Mouse (Mus musculus) myocyte (in vitro differentiated cells): Measurements from ENCODE around the gene Ciapin1.

ENCODE experiments used
- E2F4 ChIP-seq: IDR thresholded peaks from one replicate; pipeline ENCODE4 v1.6.1; 2011; ENCODE audit warnings: mild to moderate bottlenecking, control low read depth, moderate library complexity; ENCODE audit not compliant: insufficient read depth
- MAX ChIP-seq: IDR thresholded peaks from one replicate; pipeline ENCODE4 v1.6.1; 2011; ENCODE audit warnings: low read depth, mild to moderate bottlenecking, control low read depth
- MYOD1 ChIP-seq, 3 experiments: IDR thresholded peaks; one replicate each; pipeline ENCODE4 v1.6.1; 2011; ENCODE audit warnings: control low read depth in 2 of 3, low read depth in 2 of 3, mild to moderate bottlenecking in 2 of 3, moderate library complexity in 1 of 3; ENCODE audit not compliant: insufficient read length in 2 of 3, control insufficient read depth in 1 of 3
- POLR2A ChIP-seq: IDR thresholded peaks from one replicate; pipeline ENCODE4 v1.6.1; 2011; ENCODE audit warnings: low read depth, mild to moderate bottlenecking, control low read depth, moderate library complexity; ENCODE audit not compliant: insufficient read length
- POLR2AphosphoS2 ChIP-seq: IDR thresholded peaks from one replicate; pipeline ENCODE4 v1.6.1; 2011; ENCODE audit warnings: low read depth, control low read depth; ENCODE audit not compliant: insufficient read length
- TCF12 ChIP-seq: IDR thresholded peaks from one replicate; pipeline ENCODE4 v1.6.1; 2011; ENCODE audit warnings: mild to moderate bottlenecking, control low read depth; ENCODE audit not compliant: poor library complexity, insufficient read depth, severe bottlenecking
- USF1 ChIP-seq: IDR thresholded peaks from one replicate; pipeline ENCODE4 v1.6.1; 2011; ENCODE audit warnings: low read depth, mild to moderate bottlenecking, control low read depth, moderate library complexity

- TF ChIP-seq POLR2A (no peak), USF1 (no peak), TCF12 (no peak), MYOD1 (IDR thresholded peaks at IDR 0.05; ENCODE audit: control insufficient read depth in 1 of 3, insufficient read length in 2 of 3, low read depth in 2 of 3) (peak in 2 of 3 experiments; percentile 8 to 28), E2F4 (no peak), MAX (no peak), POLR2AphosphoS2 (no peak)
These were observed 67.2 kb downstream of the Ciapin1 start for GRCm38 (mm10) chr8:94770945-94771344.
